Mouse (Mus musculus): ENCODE results near the gene Brinp2.

DNA sequence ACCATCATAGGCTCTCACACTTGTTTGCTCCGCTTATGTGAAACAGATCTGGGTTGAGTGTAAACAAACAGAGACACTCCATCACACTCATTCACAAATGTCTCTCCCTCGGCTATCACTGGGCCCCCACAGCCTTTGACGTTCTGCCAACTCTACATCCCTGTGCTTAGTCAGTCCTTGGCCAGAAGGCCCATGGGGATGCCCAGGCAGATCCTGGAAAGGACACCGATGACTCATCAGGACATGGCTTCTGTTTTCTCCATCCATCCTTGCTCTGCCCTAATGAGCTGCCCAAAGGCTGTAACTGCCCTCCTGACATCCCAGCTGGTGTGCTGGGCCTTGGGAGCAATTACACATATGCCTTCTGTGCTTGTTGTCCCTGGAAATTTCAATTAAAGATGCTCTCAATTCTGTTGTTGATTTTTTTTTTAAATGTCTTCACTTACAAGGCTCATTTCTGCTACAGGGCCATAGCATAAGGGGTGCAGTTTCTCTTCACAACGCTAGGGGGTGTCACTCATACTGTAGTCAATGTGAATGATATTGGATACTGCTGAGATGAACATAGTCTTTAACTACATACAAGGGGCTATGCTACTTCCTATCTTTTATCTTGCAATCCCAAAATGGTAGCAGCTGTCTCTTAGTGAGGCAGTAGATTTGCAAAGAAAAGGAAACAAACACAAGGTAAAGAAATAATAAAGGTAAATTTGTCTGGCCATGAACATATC is 45.5 kb downstream of the Brinp2 start:
- TF ChIP-seq CTCF (IDR thresholded peaks at IDR 0.05; ENCODE audit: low read depth, low read length) (no peak), POLR2A (IDR thresholded peaks at IDR 0.05; ENCODE audit: extremely low read depth, insufficient read depth, low read length) (no peak)

All from liver, adult 2 months (tissue).